Comparison of ENCODE assay signal across 8 mouse cellular contexts in the genomic region with DNA sequence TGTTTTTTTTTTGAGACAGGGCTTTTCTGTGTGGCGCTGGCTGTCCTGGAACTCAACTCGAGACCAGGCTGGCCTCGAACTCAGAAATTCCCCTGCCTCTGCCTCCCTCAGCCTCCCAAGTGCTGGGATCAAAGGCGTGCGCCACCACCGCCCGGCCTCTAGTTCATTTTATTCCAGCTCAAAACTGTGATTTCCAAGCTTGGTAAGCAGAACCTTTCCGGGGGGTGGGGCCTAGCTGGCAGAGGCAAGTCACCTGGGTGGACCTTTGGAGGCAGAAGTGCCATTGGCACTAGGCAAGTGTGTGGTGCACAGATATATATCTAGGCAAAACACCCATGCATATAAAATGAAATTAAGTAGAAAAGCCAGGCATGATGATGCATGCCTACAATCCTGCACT. TPM values are rescaled to one million over a fixed set of nuclear protein-coding genes. Genes with fewer than 3 reads are reported as not detected.
DNase-seq lines count a peak whose midpoint lies in the region; ATAC-seq and TF ChIP-seq lines count a peak whose summit lies in the region.

No protein-coding gene starts in this region.

- TF ChIP-seq EP300 in ES-Bruce4 (IDR thresholded peaks at IDR 0.05; ENCODE audit: insufficient read depth, low read depth, low read length), result no peak

- peak overlapping the region; percentile 67 for H3K9ac ChIP-seq in ES-Bruce4 (ENCODE audit: low read depth, poor library complexity, severe bottlenecking)
- H3K9ac ChIP-seq in forebrain, embryonic 14.5 days (ENCODE audit: low read length), result no peak overlapping the region
- no peak overlapping the region for H3K9ac ChIP-seq in kidney, embryonic 15.5 days
- no peak overlapping the region for H3K9ac ChIP-seq in stomach, embryonic 15.5 days

- no peaks in the 10 kb centered on the region for H3K9me3 ChIP-seq in ES-Bruce4 (replicated peaks; ENCODE audit: control insufficient read depth, insufficient read depth, low read length, poor library complexity, severe bottlenecking)
- H3K9me3 ChIP-seq in forebrain, embryonic 14.5 days (replicated peaks; ENCODE audit: control insufficient read depth, low read length), result no peaks in the 10 kb centered on the region
- H3K9me3 ChIP-seq in kidney, embryonic 15.5 days (replicated peaks), result no peaks in the 10 kb centered on the region
- H3K9me3 ChIP-seq in stomach, embryonic 15.5 days, result no peaks in the 10 kb centered on the region

- no peak for TF ChIP-seq POLR2A in ES-Bruce4 (IDR thresholded peaks at IDR 0.05; ENCODE audit: insufficient read depth, low read length)

- peak; percentile 39 for DNase-seq in embryo, embryonic 10.5 days (ENCODE audit: low spot score)
- no peak for DNase-seq in embryo, embryonic 10 days (ENCODE audit: low spot score)
- no peak for DNase-seq in forebrain, embryonic 14.5 days (ENCODE audit: low spot score)
- DNase-seq in spleen, adult 12 weeks (ENCODE audit: low spot score), result no peak

- ATAC-seq in forebrain, embryonic 14.5 days, result peak; percentile 16; the same call in 1 of the 2 replicates
- ATAC-seq in kidney, embryonic 15.5 days (replicated peaks; ENCODE audit: low FRiP score), result no peak
- no peak for ATAC-seq in stomach, embryonic 15.5 days (ENCODE audit: insufficient read depth, low FRiP score, low read depth)
- no peak for ATAC-seq in inflammation-experienced regulatory T-cells, adult 6 months

- no peak overlapping the region for H3K4me3 ChIP-seq in ES-Bruce4 (ENCODE audit: low read depth, low read length)
- H3K4me3 ChIP-seq in forebrain, embryonic 14.5 days (ENCODE audit: low read depth, low read length), result no peak overlapping the region
- H3K4me3 ChIP-seq in kidney, embryonic 15.5 days (replicated peaks), result no peak overlapping the region
- no peak overlapping the region for H3K4me3 ChIP-seq in stomach, embryonic 15.5 days (replicated peaks)

- no peak for TF ChIP-seq CTCF in ES-Bruce4 (IDR thresholded peaks at IDR 0.05; ENCODE audit: low read depth, low read length)

- H3K27ac ChIP-seq in ES-Bruce4 (ENCODE audit: insufficient read depth, low read length), result peak overlapping the region; percentile 63
- peak overlapping the region; percentile 82 for H3K27ac ChIP-seq in forebrain, embryonic 14.5 days (ENCODE audit: low read depth, low read length)
- peak overlapping the region; percentile 95 for H3K27ac ChIP-seq in kidney, embryonic 15.5 days
- H3K27ac ChIP-seq in stomach, embryonic 15.5 days, result peak overlapping the region; percentile 83

- no peak overlapping the region for H3K4me2 ChIP-seq in forebrain, embryonic 14.5 days (ENCODE audit: low read length)
- no peak overlapping the region for H3K4me2 ChIP-seq in kidney, embryonic 15.5 days
- 0 out of 2 replicates have a peak overlapping the region, but pooled peaks have one; percentile 56 for H3K4me2 ChIP-seq in stomach, embryonic 15.5 days

- no peaks in the 10 kb centered on the region for H3K36me3 ChIP-seq in ES-Bruce4 (ENCODE audit: control insufficient read depth, insufficient read depth, low read length, poor library complexity, severe bottlenecking)
- no peaks in the 10 kb centered on the region for H3K36me3 ChIP-seq in forebrain, embryonic 14.5 days (ENCODE audit: control insufficient read depth, insufficient read depth, low read length)
- H3K36me3 ChIP-seq in kidney, embryonic 15.5 days, result no peaks in the 10 kb centered on the region
- no peaks in the 10 kb centered on the region for H3K36me3 ChIP-seq in stomach, embryonic 15.5 days

- peaks cover 10% of the 10 kb centered on the region for H3K4me1 ChIP-seq in ES-Bruce4 (ENCODE audit: control insufficient read depth, insufficient read depth, low read length)
- peaks cover 21% of the 10 kb centered on the region for H3K4me1 ChIP-seq in forebrain, embryonic 14.5 days (ENCODE audit: control insufficient read depth, insufficient read depth, low read length)
- peaks cover 39% of the 10 kb centered on the region for H3K4me1 ChIP-seq in kidney, embryonic 15.5 days
- H3K4me1 ChIP-seq in stomach, embryonic 15.5 days, result peaks cover 30% of the 10 kb centered on the region

- H3K27me3 ChIP-seq in ES-Bruce4 (ENCODE audit: control insufficient read depth, insufficient read depth, low read length, poor library complexity, severe bottlenecking), result no peaks in the 10 kb centered on the region
- H3K27me3 ChIP-seq in forebrain, embryonic 14.5 days (replicated peaks; ENCODE audit: control insufficient read depth, insufficient read depth, low read length), result no peaks in the 10 kb centered on the region
- H3K27me3 ChIP-seq in kidney, embryonic 15.5 days, result no peaks in the 10 kb centered on the region
- H3K27me3 ChIP-seq in stomach, embryonic 15.5 days (replicated peaks), result no peaks in the 10 kb centered on the region

- 42% methylated on average over 8 of the region's 8 CpGs for WGBS in forebrain, embryonic 14.5 days
- 42% methylated on average over 8 of the region's 8 CpGs for WGBS in kidney, embryonic 15.5 days
- 40% methylated on average over 8 of the region's 8 CpGs for whole genome bisulfite sequencing in stomach, embryonic 15.5 days

RNA-seq across cellular contexts. Expression of gene Apol7a, which starts 31.4 kb away (rescaled TPM):
- not detected in 2 replicates for polyA plus RNA-seq in ES-Bruce4 (2011; ENCODE audit: insufficient read depth, insufficient read length, low read depth, missing spikeins)
- not detected in 2 replicates for polyA plus RNA-seq in forebrain, embryonic 14.5 days (2014; fragmentation: Nextera tagmentation; extraction: Ambion mirVana)
- polyA plus RNA-seq in kidney, embryonic 15.5 days (2015; fragmentation: Nextera tagmentation; extraction: Ambion mirVana), result 0.06 TPM in 1 of 2 replicates, not detected in the other
- polyA plus RNA-seq in stomach, embryonic 15.5 days (2015; fragmentation: Nextera tagmentation; extraction: Ambion mirVana), result 4.6 and 4.9 TPM in 2 replicates
- polyA plus RNA-seq in inflammation-experienced regulatory T-cells, adult 6 months (2017; shearing (Covaris generic)), result not detected

RNA-seq across cellular contexts. Expression of gene Apol9a, which starts 43.4 kb away (rescaled TPM):
- not detected in 2 replicates for polyA plus RNA-seq in ES-Bruce4 (2011; ENCODE audit: insufficient read depth, insufficient read length, low read depth, missing spikeins)
- polyA plus RNA-seq in forebrain, embryonic 14.5 days (2014; fragmentation: Nextera tagmentation; extraction: Ambion mirVana), result not detected in 2 replicates
- polyA plus RNA-seq in kidney, embryonic 15.5 days (2015; fragmentation: Nextera tagmentation; extraction: Ambion mirVana), result 0.17 TPM in 1 of 2 replicates, not detected in the other
- 0.14 and 0.27 TPM in 2 replicates for polyA plus RNA-seq in stomach, embryonic 15.5 days (2015; fragmentation: Nextera tagmentation; extraction: Ambion mirVana)
- polyA plus RNA-seq in inflammation-experienced regulatory T-cells, adult 6 months (2017; shearing (Covaris generic)), result 10 to 100 TPM in 1 of 3 experiments, 1 to 10 TPM in 1, under 1 TPM in 1; 0.49 to 10.2 (median 6.8) TPM
